Mouse (Mus musculus) embryonic facial prominence, embryonic 12.5 days (tissue): ENCODE measurements at regions not wholly inside any gene's neighbourhood (a gene's known extent, or its start where the extent isn't known, plus 50 kb on each side); places are given as distances from the start of the nearest gene placed in this dataset.

Experiments used
- ATAC-seq: fragments of 200-750 bp; cut with Nextera tagmentation; 2 replicates; pipeline ENCODE4 v1.8.0; 2017; ENCODE audit not compliant: insufficient number of reproducible peaks, insufficient read depth, low FRiP score, low TSS enrichment
- H3K27ac ChIP-seq: fragments of 300-500 bp; sonication (generic); 2 replicates; pipeline ENCODE4 v1.5.1; 2016; ENCODE audit warnings: mild to moderate bottlenecking
- H3K27me3 ChIP-seq: fragments of 300-500 bp; sonication (generic); 2 replicates; pipeline ENCODE4 v1.6.1; 2016; ENCODE audit warnings: mild to moderate bottlenecking, moderate library complexity
- H3K36me3 ChIP-seq: fragments of 300-500 bp; sonication (generic); 2 replicates; pipeline ENCODE4 v1.6.1; 2016; ENCODE audit warnings: mild to moderate bottlenecking
- H3K4me1 ChIP-seq: fragments of 300-500 bp; sonication (generic); 2 replicates; pipeline ENCODE4 v1.6.1; 2016
- H3K4me2 ChIP-seq: fragments of 300-500 bp; sonication (generic); replicated peaks from 2 replicates; pipeline ENCODE4 v1.6.1; 2016; ENCODE audit warnings: mild to moderate bottlenecking, moderate library complexity
- H3K4me3 ChIP-seq: fragments of 300-500 bp; sonication (generic); 2 replicates; pipeline ENCODE4 v1.5.1; 2016; ENCODE audit warnings: mild to moderate bottlenecking
- H3K9ac ChIP-seq: fragments of 300-500 bp; sonication (generic); 2 replicates; pipeline ENCODE4 v1.6.1; 2016; ENCODE audit warnings: mild to moderate bottlenecking, moderate library complexity
- H3K9me3 ChIP-seq: fragments of 300-500 bp; sonication (generic); 2 replicates; pipeline ENCODE4 v1.6.1; 2016; ENCODE audit warnings: mild to moderate bottlenecking, moderate library complexity
- WGBS: fragments of 180-500 bp; shearing (Covaris S2); methylation state at CpG from one replicate; pipeline ENCODE4 v1.1.7; 2016; 5-methylcytosine and 5-hydroxymethylcytosine counted together

DNA sequence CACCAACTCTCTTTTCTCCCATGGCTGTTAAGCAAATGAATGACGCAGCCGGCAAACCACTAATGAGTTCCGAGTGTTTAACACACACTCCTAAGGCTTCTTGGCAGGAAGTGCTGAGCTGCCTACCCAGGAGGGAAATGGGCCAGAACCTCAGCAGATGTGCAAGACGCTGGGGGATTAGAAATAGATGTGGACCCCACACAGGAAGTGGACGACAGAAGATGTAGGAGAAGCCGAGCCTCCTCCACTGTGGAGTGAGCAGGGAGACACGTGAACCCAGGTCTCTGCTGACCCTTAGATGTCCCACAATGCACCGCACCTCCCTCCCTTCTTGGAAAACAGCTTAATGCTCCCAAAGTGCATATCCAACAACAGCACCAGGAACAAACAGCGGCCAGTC is 94.8 kb upstream of the Hs6st1 start:
- no peak overlapping the region for H3K4me3 ChIP-seq
- peak overlapping the region; percentile 5; the same call in 1 of the 2 replicates for H3K27ac ChIP-seq
- 35% methylated on average over 9 of the region's 9 CpGs for WGBS
- peaks cover 14% of the 10 kb centered on the region for H3K4me1 ChIP-seq
- no peak overlapping the region for H3K9ac ChIP-seq
- no peaks in the 10 kb centered on the region for H3K36me3 ChIP-seq
- no peak overlapping the region for H3K4me2 ChIP-seq
- H3K9me3 ChIP-seq: no peaks in the 10 kb centered on the region
- no peaks in the 10 kb centered on the region for H3K27me3 ChIP-seq
- no peak for ATAC-seq

DNA sequence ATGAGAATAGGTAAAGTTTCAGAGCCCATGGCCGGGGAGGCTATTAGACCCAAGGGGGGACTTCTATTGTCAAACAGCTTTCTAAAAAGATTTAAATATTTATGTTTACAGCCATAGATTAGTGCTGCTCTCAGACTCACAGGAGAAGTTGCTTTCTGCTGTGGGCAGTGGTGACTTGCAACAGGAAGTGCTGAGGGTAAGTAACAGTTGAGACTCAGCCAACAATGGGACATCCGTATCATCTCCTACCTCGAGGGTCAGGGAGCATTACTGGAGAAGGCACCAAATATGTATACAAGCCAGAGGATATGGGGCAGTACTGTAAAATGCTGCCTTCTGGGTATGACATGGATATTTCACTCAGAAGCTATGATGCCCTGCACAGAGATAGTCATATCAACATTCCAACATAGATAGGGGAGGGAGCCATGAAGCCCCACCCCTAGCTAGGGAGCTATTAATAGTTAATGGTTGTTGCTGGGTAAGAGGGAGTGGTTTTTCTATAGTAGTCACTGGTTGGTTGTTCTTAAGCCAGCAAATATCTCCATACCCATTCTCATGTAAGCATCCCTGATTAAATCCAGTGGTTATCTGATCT is 92.5 kb upstream of the Hs6st1 start:
- Histone ChIP-seq H3K4me2 (no peak overlapping the region), H3K9me3 (no peaks in the 10 kb centered on the region), H3K27me3 (no peaks in the 10 kb centered on the region), H3K4me1 (peaks cover 6% of the 10 kb centered on the region; the same call in 1 of the 2 replicates), H3K9ac (no peak overlapping the region), H3K36me3 (no peaks in the 10 kb centered on the region), H3K4me3 (no peak overlapping the region), H3K27ac (no peak overlapping the region)
- 82% methylated on average over 3 of the region's 3 CpGs for WGBS
- no peak for ATAC-seq

DNA sequence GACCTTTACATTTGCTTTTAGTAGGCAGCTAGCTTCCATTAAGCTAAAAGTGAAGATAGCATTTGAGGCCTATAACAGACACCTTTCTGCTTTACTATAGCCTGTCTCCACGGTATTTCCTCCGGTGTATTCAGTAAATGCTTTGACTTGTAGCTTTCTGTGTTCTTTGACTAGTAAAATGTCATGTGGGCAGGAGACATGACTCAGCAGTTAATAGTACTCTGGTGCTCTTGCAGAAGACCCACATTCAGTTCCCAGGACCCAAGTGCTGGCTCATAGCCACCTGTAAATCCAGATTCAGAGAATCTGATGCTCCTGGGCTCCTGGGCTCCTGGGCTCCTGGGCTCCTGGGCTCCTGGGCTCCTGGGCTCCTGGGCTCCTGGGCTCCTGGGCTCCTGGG is 91.7 kb upstream of the Hs6st1 start:
- Histone ChIP-seq H3K9me3 (no peaks in the 10 kb centered on the region), H3K4me1 (peaks cover 6% of the 10 kb centered on the region; the same call in 1 of the 2 replicates), H3K36me3 (no peaks in the 10 kb centered on the region), H3K27me3 (no peaks in the 10 kb centered on the region), H3K27ac (no peak overlapping the region), H3K9ac (no peak overlapping the region), H3K4me3 (no peak overlapping the region), H3K4me2 (no peak overlapping the region)
- no peak for ATAC-seq
- 78% methylated on average over 2 of the region's 2 CpGs for WGBS

DNA sequence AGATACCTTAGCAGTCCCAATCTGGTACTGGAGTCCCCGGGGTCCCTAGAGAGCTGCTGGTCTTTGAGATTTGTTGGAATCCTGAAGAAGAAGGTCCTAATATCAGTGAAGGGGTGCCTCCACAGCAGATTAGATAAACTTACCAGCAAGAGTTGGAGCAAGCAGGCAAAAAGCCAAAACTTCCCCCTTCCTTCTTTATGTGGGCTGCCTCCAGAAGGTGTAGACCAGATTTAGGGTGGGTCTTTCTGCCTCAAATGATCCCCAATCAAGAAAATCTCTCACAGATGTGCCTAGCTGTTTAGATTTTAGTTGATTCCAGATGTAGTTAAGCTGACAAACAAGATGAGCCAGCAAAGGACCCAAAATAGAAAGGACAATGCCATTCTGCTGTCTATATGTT is 90.1 kb upstream of the Hs6st1 start:
- 69% methylated on average over 1 of the region's 1 CpGs for WGBS
- H3K27ac ChIP-seq: 0 out of 2 replicates have a peak overlapping the region, but pooled peaks have one; percentile 13

DNA sequence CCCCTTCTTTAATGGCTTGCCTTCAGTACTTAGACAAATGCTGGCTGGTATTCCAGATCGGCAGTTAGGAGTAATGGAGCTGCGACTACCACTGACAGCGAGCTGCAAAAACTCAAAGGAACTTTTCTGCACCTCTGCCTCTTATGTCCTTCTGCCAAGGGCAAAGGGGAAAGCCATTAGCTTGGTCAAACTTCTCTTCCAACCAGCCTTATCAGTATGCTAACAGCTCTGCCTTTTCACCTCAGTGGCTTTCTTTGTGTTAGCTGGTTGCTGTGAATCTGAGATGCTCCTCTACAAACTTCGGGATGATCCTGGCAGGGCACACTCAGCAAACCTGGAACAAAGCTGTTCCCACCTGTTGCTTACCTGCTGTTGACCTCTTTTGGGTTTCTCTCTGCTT is 89.4 kb upstream of the Hs6st1 start:
- WGBS: 64% methylated on average over 4 of the region's 4 CpGs
- ATAC-seq: no peak

More for the DNA sequence above, 90.1 kb upstream of the Hs6st1 start:
- H3K9me3 ChIP-seq: no peaks in the 10 kb centered on the region
- peaks cover 4% of the 10 kb centered on the region; the same call in 1 of the 2 replicates for H3K4me1 ChIP-seq
- H3K27me3 ChIP-seq: no peaks in the 10 kb centered on the region
- no peak overlapping the region for H3K4me3 ChIP-seq
- no peak overlapping the region for H3K4me2 ChIP-seq
- no peaks in the 10 kb centered on the region for H3K36me3 ChIP-seq
- no peak overlapping the region for H3K9ac ChIP-seq
- ATAC-seq: no peak

DNA sequence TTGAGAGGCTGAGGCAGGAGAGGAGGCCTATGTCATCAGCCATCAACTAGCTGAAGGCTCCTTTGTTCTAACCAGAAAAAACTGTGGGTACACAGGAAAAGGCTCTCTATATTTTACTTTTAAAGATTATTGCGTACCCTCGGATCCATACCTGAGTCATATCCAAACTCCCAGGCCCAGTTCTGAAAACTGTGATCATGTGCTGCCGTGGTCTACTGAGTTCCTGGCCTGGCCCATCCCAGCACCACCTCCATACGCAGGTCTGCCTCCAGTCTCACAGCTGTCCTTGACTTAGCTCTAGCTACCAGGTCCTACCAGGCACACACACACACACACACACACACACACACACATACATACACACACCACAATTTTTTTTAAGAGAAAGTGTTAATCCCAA is 87.0 kb upstream of the Hs6st1 start:
- WGBS: 94% methylated on average over 4 of the region's 4 CpGs
- ATAC-seq: no peak
- H3K4me2 ChIP-seq: no peak overlapping the region
- no peaks in the 10 kb centered on the region for H3K36me3 ChIP-seq
- no peak overlapping the region for H3K27ac ChIP-seq
- H3K27me3 ChIP-seq: no peaks in the 10 kb centered on the region
- no peak overlapping the region for H3K9ac ChIP-seq
- H3K4me3 ChIP-seq: no peak overlapping the region
- no peaks in the 10 kb centered on the region for H3K9me3 ChIP-seq
- H3K4me1 ChIP-seq: no peaks in the 10 kb centered on the region

More for the DNA sequence above, 89.4 kb upstream of the Hs6st1 start:
- Histone ChIP-seq H3K4me3 (no peak overlapping the region), H3K9me3 (no peaks in the 10 kb centered on the region), H3K27ac (peak overlapping the region; percentile 13; the same call in 1 of the 2 replicates), H3K4me1 (no peaks in the 10 kb centered on the region), H3K4me2 (no peak overlapping the region), H3K9ac (no peak overlapping the region), H3K27me3 (no peaks in the 10 kb centered on the region), H3K36me3 (no peaks in the 10 kb centered on the region)

DNA sequence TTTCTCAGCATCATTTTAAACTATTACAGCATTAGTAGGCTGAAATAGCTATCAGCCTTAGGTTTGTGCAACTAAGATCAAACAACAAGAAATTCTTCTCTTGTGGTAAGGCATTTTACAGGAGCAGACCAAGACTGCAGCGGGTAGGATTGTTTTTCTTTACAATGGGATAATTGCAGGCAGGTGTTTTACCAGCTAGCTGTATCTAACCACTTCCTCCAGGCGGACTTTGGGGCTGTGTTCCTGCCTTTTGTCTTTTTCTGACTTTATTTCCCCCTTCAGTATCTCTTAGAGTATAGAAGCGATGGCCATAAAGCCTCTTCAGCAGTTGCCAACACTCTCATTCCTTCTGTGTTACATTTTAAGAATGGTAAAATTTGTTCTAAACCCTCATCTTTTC is 84.8 kb upstream of the Hs6st1 start:
- Histone ChIP-seq H3K36me3 (no peaks in the 10 kb centered on the region), H3K9me3 (no peaks in the 10 kb centered on the region), H3K4me3 (no peak overlapping the region), H3K4me1 (no peaks in the 10 kb centered on the region), H3K27ac (no peak overlapping the region), H3K9ac (no peak overlapping the region), H3K27me3 (no peaks in the 10 kb centered on the region), H3K4me2 (no peak overlapping the region)
- WGBS: 32% methylated on average over 3 of the region's 3 CpGs
- ATAC-seq: no peak

DNA sequence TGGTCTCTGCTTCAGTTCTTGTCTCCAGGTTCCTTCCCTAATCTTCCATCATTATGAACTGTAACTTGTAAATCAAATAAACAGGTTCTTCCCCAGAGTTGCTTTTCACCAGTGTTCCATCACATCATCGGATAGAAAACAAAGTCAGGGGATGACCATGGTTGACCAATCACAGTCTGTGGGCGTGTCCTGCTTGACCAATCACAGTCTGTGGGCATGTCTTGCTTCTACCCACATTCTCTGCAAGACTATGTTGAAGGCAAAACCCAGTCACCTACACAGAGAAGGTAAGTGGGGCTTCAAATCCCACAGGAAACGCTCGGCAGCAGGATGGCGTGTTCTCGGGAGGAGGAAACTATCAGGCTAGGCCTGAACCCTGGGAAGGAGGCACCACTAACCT is 82.9 kb upstream of the Hs6st1 start:
- H3K9ac ChIP-seq: no peak overlapping the region
- ATAC-seq: no peak
- 88% methylated on average over 6 of the region's 6 CpGs for WGBS
- H3K27ac ChIP-seq: no peak overlapping the region
- H3K36me3 ChIP-seq: no peaks in the 10 kb centered on the region
- H3K4me3 ChIP-seq: no peak overlapping the region
- no peak overlapping the region for H3K4me2 ChIP-seq
- H3K4me1 ChIP-seq: no peaks in the 10 kb centered on the region
- 0 out of 2 replicates have a peak, but pooled peaks cover 2% of the 10 kb centered on the region for H3K9me3 ChIP-seq
- no peaks in the 10 kb centered on the region for H3K27me3 ChIP-seq

DNA sequence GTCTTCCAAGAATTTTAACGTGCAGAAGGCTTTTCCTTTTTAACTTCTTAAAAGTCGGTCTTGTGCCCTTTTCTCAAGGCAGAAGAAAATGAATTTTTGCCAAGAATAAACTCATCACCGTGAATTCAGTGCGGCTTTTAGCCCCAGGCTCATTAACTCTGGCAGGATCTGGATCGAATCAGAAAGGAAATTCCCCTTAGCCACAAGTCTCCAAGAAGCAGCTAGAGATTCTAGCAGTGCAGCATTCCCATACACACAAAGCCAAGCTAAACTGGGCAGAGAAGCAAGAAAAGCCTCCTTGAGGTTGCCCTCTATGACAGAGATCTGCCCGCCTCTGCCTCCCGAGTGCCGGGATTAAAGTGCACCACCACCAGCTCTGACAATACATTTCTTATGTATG is 81.5 kb upstream of the Hs6st1 start:
- Histone ChIP-seq H3K4me2 (no peak overlapping the region), H3K36me3 (no peaks in the 10 kb centered on the region), H3K9me3 (peaks cover 4% of the 10 kb centered on the region; the same call in 1 of the 2 replicates), H3K4me1 (no peaks in the 10 kb centered on the region), H3K27ac (peak overlapping the region; percentile 69), H3K27me3 (no peaks in the 10 kb centered on the region), H3K4me3 (no peak overlapping the region), H3K9ac (no peak overlapping the region)
- 56% methylated on average over 8 of the region's 8 CpGs for WGBS
- ATAC-seq: no peak

DNA sequence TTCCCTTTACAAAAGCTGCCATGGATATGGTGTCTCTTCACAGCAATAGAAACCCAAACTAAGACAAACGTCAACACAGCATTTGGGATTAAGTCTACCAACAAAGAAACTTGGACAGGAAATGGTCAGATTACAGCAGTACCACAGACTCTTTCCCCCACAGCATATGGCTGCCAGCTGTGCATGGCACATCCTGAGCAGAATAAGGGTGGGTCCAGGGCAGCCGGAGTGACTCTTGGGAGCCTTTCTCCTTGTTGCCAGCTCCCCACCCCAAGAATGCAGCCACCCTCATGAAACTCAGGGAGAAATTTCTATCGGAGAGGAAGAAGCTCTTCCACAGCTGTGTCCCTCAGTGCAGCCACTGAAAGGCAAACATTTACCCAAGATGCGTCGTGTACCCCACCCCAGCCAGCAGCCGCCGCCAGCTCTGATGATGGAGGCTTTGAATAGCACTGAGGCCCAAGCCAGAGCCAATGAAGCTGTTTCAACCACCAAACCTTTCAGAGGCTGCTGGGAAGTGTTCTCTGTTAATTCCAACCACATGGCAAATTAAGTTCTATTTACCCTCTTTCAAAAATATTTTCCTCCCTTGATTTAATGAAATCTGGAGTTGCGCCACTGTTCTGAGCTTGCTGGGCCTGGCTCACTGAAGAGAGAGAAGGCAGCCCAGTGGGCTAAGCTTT is 75.8 kb upstream of the Hs6st1 start:
- ATAC-seq: peak; percentile 52; the same call in 1 of the 2 replicates
- Histone ChIP-seq H3K27me3 (0 out of 2 replicates have a peak, but pooled peaks cover 3% of the 10 kb centered on the region), H3K4me2 (no peak overlapping the region), H3K4me1 (0 out of 2 replicates have a peak, but pooled peaks cover 2% of the 10 kb centered on the region), H3K9me3 (peaks cover 4% of the 10 kb centered on the region; the same call in 1 of the 2 replicates), H3K4me3 (no peak overlapping the region), H3K9ac (no peak overlapping the region), H3K27ac (peak overlapping the region; percentile 58), H3K36me3 (no peaks in the 10 kb centered on the region)
- WGBS: 29% methylated on average over 8 of the region's 8 CpGs

DNA sequence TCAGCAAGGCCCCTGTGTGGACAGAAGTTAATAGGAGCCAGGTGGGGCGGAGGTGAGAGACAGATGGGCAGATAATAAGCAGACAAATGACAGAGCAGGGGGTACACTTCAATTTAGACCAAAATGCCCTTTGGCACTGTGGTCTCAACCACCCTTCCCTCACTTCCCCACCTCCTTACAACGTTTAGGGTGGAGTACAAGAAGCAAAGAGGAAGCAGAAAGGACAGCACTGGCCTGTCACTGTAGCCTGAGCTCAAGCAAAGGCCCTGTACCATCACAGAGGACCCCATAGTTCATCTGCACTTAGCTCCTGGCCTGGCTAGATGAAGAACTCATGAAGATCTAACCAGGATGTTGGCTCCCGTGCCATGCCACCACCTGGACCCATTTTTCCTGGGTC is 75.3 kb upstream of the Hs6st1 start:
- H3K4me1 ChIP-seq: 0 out of 2 replicates have a peak, but pooled peaks cover 2% of the 10 kb centered on the region
- no peak overlapping the region for H3K4me2 ChIP-seq
- 0 out of 2 replicates have a peak, but pooled peaks cover 3% of the 10 kb centered on the region for H3K27me3 ChIP-seq
- peaks cover 4% of the 10 kb centered on the region; the same call in 1 of the 2 replicates for H3K9me3 ChIP-seq
- no peak for ATAC-seq
- H3K36me3 ChIP-seq: no peaks in the 10 kb centered on the region
- H3K4me3 ChIP-seq: no peak overlapping the region
- no peak overlapping the region for H3K9ac ChIP-seq
- H3K27ac ChIP-seq: peak overlapping the region; percentile 58; the same call in 1 of the 2 replicates
- WGBS: 56% methylated on average over 3 of the region's 3 CpGs

DNA sequence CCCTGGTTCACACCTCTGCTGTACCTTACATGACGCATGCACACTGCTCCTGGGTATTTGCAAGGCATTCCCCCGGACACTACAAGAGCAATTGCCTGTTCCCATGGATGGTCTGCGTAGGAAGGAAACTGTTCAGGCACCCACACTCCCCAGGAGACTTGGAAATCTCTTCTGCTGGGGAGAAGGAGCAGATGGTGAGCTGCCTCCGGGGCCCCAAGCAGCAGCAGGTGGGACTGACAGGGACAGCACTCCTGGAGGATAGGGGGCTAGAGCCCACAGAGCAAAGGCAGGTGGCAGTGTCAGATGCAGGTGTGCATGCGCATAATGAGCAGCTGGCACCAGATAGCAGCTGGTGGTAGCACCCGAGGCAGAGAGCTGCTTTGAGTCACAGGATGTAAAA is 72.5 kb upstream of the Hs6st1 start:
- H3K4me2 ChIP-seq: no peak overlapping the region
- no peak overlapping the region for H3K27ac ChIP-seq
- 75% methylated on average over 6 of the region's 6 CpGs for WGBS
- ATAC-seq: no peak
- no peak overlapping the region for H3K4me3 ChIP-seq
- H3K4me1 ChIP-seq: 0 out of 2 replicates have a peak, but pooled peaks cover 2% of the 10 kb centered on the region
- H3K9me3 ChIP-seq: no peaks in the 10 kb centered on the region
- H3K36me3 ChIP-seq: no peaks in the 10 kb centered on the region
- H3K27me3 ChIP-seq: 0 out of 2 replicates have a peak, but pooled peaks cover 3% of the 10 kb centered on the region
- H3K9ac ChIP-seq: no peak overlapping the region
